Mouse (Mus musculus) urinary bladder, postnatal 4 days (tissue): ENCODE results near the gene Crtc1.

Experiments
- DNase-seq, 2 experiments: peaks; one replicate each; pipeline ENCODE4 v3.0.0; 2021 to 2022; ENCODE audit warnings: low spot score in 2 of 2

Gene Crtc1

GRCm38 (mm10) chr8:70462516-70462813 is 23.1 kb upstream of the Crtc1 start:
- DNase-seq = no peak

GRCm38 (mm10) chr8:70461765-70462515 is 22.6 kb upstream of the Crtc1 start:
- no peak for DNase-seq

- no peak for DNase-seq
These were observed 21.2 kb upstream of the Crtc1 start for GRCm38 (mm10) chr8:70460606-70461005.

DNA sequence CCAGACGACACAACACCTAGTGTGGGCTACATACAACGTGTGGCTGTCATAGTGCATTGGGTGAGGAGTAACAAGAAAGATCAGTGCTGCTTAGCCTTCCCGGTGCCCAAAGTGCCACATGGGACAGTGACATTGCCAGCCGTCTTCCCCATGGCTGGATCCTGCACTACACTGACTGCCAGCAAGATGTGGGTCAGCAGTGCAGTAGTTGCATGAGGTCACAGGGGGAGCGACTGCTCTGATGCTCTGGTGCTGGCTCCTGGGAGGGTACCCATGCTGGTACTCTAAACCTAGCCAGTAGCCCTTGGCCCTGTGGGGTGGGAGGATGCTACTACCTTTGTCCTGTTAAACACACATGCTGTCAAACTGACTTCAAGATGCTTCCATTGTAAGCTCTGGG is 20.8 kb upstream of the Crtc1 start:
- DNase-seq = no peak

DNA sequence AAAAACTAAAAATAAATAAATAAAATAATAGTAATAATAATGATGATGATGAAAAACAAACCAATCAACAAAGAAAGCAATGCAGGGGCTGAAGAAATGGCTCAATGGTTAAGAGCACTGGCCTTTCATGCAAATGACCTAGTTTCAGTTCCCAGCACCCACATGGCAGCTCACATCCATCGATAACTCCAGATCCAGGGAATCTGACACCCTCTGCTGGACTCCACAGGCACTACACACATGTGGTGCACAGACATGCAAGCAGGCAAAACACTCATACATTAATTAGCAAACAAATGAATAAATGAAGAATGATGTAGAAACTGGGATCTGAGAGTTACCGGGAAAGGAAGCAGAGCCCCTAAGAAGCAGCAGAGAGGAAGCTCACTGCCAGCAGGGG is 20.3 kb upstream of the Crtc1 start:
- no peak for DNase-seq

GRCm38 (mm10) chr8:70458462-70458861 is 19.1 kb upstream of the Crtc1 start:
- no peak for DNase-seq

DNA sequence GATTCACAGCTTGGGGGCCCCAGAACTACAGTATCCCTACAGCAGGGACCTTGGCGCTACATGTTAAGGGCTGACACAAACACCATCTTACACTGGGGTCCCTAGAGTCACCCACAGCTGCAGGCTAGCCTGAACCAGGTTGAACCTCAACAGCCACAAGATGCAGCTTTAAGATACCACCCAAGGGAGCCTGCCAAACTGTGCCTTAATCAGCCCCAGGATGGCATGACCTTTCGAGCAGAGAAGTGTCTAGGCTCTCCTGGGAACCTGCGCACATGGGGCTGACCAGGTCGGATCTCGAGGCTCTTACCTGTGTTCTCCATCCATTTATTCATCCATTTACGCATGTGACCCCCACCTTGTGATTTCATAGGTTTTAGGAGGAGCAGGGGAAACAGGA is 18.5 kb upstream of the Crtc1 start:
- DNase-seq = no peak

GRCm38 (mm10) chr8:70456996-70457395 is 17.6 kb upstream of the Crtc1 start:
- DNase-seq = no peak

GRCm38 (mm10) chr8:70453852-70454251 is 14.5 kb upstream of the Crtc1 start:
- no peak for DNase-seq

- DNase-seq = no peak
These were observed 13.0 kb upstream of the Crtc1 start for GRCm38 (mm10) chr8:70452196-70452966.

DNA sequence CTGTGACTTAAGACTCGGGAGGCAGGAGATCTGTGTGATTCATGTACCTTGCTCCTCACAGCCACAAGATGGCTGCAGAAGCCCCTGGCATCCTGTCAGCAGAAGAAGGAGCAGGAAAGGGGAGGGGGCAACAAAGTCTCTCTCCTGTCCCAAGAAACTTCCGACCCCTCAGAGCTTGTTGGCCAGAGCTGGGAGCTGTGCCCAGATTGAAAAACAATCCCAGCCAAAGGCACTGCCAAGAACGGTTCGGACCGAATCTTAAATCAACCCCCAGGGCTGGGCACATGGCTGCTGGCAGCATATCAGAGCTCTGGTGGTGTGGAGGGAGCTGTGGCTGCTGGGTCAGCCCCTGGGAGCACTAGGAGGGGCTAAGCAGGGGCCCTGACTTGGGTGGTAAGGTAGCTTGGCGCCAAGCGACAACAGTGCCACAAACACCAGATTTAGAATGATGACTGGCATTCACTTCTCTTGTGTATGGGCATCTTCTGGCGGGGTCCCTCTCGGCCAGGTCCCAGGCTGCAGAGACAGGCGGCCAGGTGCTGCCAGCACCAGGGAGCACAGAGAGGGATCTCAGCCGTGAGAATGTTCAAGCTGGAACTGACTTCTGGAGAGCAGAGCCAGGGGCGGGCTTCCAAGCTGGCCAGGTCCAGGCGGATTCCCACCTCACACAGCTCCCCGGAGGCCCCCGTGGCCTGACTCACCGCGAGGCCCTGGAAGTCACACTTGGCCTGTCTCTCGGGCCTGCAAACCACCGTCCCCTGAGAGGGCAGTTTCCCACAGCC is 8.5 kb upstream of the Crtc1 start:
- no peak for DNase-seq

GRCm38 (mm10) chr8:70445988-70446387 is 6.6 kb upstream of the Crtc1 start:
- no peak for DNase-seq

DNA sequence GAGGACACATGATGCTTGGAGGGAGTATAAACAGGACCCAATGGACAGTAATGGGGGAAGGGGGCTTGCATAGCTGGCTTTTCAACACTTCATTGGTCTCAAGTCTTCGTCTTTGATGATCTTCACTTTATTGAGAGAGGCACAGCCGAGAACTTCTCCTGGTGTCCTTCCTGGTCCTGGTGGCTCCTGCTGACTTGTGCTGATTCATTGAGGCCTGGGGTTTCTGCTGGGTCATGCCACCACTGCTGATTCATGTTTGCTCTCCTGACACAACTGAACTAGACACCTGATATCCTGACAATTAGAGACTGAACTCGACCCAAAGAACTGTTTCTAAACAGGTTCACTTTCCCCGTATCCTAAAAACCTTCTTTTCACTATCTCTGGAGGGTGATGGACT is 3.9 kb upstream of the Crtc1 start:
- no peak for DNase-seq

DNA sequence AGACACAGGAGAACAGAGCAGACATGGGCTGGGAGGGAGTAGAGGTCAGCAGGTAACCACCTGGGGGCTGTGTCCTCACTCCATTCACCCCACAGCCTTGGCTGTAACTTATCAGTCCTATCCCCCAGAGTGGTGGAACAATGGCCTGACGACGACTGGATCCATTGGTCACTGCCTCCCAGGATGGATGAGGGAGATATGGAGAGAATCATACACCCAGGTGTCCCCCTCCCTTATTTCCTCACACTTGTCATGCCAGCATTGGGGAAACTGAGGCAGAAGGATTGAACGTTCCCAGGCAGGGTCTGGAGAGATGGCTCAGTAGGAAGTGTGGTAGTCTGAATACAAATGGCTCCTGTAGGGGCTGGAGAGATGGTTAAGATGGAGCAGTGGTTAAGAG is 2.2 kb upstream of the Crtc1 start:
- no peak for DNase-seq

DNA sequence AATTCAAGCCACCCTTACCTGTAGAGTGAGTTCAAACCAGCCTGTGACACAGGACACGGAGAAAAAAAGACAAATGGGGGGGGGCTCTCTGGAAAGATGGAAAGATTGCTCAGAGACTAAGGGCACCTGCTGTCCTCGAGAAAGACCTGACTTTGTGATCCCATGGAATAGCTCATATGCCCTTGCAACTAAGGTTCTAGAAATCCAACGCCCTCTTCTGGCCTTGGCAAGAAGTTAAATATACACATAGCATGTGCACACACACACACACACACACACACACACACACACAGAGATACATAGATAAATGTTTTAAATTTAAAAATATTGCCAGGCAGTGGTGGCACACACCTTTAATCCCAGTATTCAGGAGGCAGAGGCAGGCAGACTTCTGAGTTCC is 867 bp upstream of the Crtc1 start:
- no peak for DNase-seq

DNA sequence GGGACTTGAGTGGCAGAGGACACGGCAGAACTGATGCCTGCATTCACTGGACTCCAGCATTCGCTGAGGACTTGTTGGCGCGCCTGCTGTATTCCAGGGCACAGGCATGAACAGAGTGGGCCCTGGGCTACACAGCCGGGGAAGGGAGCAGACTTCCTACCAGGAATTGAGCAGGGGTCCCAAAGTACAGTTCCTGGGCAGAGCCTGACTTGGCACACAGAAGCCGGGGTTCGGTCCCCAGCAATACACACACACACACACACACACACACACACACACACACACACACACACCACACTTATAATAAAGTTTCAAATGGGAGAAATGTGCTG is 435 bp upstream of the Crtc1 start:
- no peak for DNase-seq

GRCm38 (mm10) chr8:70438423-70438822 is 956 bp downstream of the Crtc1 start:
- no peak for DNase-seq

DNA sequence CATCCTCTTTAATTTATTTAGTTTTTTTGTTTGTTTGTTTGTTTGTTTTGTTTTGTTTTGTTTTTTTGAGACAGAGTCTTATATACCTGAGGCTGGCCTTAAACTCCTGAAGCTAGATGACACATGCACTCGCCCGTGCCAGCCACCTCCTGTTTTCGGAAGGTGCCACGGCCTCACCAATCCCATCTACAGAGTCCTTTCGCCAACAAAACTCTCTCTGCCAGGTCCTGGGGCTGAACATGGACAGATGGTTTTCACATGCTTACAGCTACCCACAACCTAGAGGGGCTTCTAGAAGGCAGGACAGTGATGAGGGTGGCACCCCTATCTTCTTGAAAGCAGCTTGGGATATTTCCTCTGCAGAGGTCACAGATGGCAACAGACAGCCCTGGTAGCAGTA is 4.2 kb downstream of the Crtc1 start:
- no peak for DNase-seq

GRCm38 (mm10) chr8:70432991-70433536 is 6.3 kb downstream of the Crtc1 start:
- DNase-seq = no peak

GRCm38 (mm10) chr8:70431213-70431612 is 8.2 kb downstream of the Crtc1 start:
- no peak for DNase-seq

- DNase-seq = no peak
These were observed 13.0 kb downstream of the Crtc1 start for GRCm38 (mm10) chr8:70426300-70426907.

- no peak for DNase-seq
These were observed 16.7 kb downstream of the Crtc1 start for GRCm38 (mm10) chr8:70422722-70423121.
